Mouse (Mus musculus) limb, embryonic 13.5 days (tissue): ENCODE data around the gene Muc3. TPM values are rescaled to one million over a fixed set of nuclear protein-coding genes. Genes with fewer than 3 reads are reported as not detected.

ENCODE experiments used
- ATAC-seq: fragments of 200-750 bp; cut with Nextera tagmentation; 2 replicates; pipeline ENCODE4 v1.8.0; 2017; ENCODE audit warnings: low read depth, moderate number of reproducible peaks, moderate TSS enrichment; ENCODE audit not compliant: low FRiP score
- H3K27ac ChIP-seq: fragments of 300-500 bp; sonication (generic); 2 replicates; pipeline ENCODE4 v1.5.1; 2015; ENCODE audit warnings: inconsistent platforms, mild to moderate bottlenecking, moderate library complexity
- H3K27me3 ChIP-seq: fragments of 300-500 bp; sonication (generic); 2 replicates; pipeline ENCODE4 v1.6.1; 2015; ENCODE audit warnings: mild to moderate bottlenecking, inconsistent platforms
- H3K36me3 ChIP-seq: fragments of 300-500 bp; sonication (generic); 2 replicates; pipeline ENCODE4 v1.6.1; 2015; ENCODE audit warnings: inconsistent platforms, mild to moderate bottlenecking, moderate library complexity
- H3K4me1 ChIP-seq: fragments of 300-500 bp; sonication (generic); 2 replicates; pipeline ENCODE4 v1.6.1; 2015; ENCODE audit warnings: inconsistent platforms
- H3K4me2 ChIP-seq: fragments of 300-500 bp; sonication (generic); replicated peaks from 2 replicates; pipeline ENCODE4 v1.6.1; 2015; ENCODE audit warnings: inconsistent platforms, mild to moderate bottlenecking, moderate library complexity
- H3K4me3 ChIP-seq: fragments of 300-500 bp; sonication (generic); 2 replicates; pipeline ENCODE4 v1.5.1; 2015; ENCODE audit warnings: moderate library complexity, mild to moderate bottlenecking, inconsistent platforms
- H3K9ac ChIP-seq: fragments of 300-500 bp; sonication (generic); 2 replicates; pipeline ENCODE4 v1.6.1; 2015; ENCODE audit warnings: mild to moderate bottlenecking, inconsistent platforms
- H3K9me3 ChIP-seq: fragments of 300-500 bp; sonication (generic); 2 replicates; pipeline ENCODE4 v1.6.1; 2016; ENCODE audit warnings: inconsistent platforms
- WGBS: fragments of 180-500 bp; shearing (Covaris S2); methylation state at CpG from one replicate; pipeline ENCODE4 v1.1.7; 2015; 5-methylcytosine and 5-hydroxymethylcytosine counted together
- polyA plus RNA-seq: library from polyadenylated mRNA; unstranded; fragments of >200 nt; fragmentation: Nextera tagmentation; extraction: Ambion mirVana; gene quantifications from 2 replicates; pipeline ENCODE4 v1.2.1, GENCODE M21; 2015

The Muc3 gene
- polyA plus RNA-seq, 1 experiment from 2014 or later: not detected

DNA sequence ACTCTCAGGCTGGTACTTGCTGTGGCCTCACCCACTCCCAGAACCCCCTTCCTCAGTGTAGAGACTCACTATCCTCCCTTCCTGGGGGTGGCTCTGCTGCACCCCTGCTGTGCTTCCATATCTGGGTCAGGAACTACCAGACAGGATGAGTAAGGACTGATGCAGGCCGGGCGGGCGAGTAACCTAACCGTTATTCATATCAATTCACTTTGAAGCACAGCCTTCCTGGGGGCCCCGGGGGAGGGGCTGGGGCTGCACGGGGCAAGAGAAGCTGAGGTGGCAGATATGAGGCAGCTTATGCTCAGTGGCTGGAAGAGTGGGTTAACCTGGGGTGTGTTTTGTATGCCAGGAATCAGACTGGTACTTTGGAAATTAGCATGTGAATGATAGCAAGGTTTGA is 64.1 kb downstream of the Muc3 start:
- H3K27ac ChIP-seq: no peak overlapping the region

More for the DNA sequence above, 64.1 kb downstream of the Muc3 start:
- Histone ChIP-seq H3K4me2 (no peak overlapping the region), H3K4me3 (no peak overlapping the region), H3K9me3 (no peaks in the 10 kb centered on the region), H3K4me1 (no peaks in the 10 kb centered on the region), H3K27me3 (no peaks in the 10 kb centered on the region), H3K9ac (no peak overlapping the region), H3K36me3 (no peaks in the 10 kb centered on the region)
- 90% methylated on average over 6 of the region's 6 CpGs for WGBS
- ATAC-seq: no peak

Other genes starting within 250 kb of the Muc3 start
- gene Ift22, start 241.2 kb downstream of the Muc3 start, polyA plus RNA-seq: 60.4 and 65.8 TPM in 2 replicates
- 263 and 274 TPM in 2 replicates for gene Fis1, start 196.0 kb downstream of the Muc3 start, polyA plus RNA-seq
- 0.10 and 0.20 TPM in 2 replicates for gene Cldn15, start 182.7 kb downstream of the Muc3 start, polyA plus RNA-seq
- 63.1 and 65.1 TPM in 2 replicates for gene Plod3, start 162.3 kb downstream of the Muc3 start, polyA plus RNA-seq
- 111 and 120 TPM in 2 replicates for gene Znhit1, start 161.3 kb downstream of the Muc3 start, polyA plus RNA-seq
- gene Vgf, start 122.9 kb downstream of the Muc3 start, polyA plus RNA-seq: 0.08 and 0.11 TPM in 2 replicates
- 156 and 159 TPM in 2 replicates for gene Ap1s1, start 103.2 kb downstream of the Muc3 start, polyA plus RNA-seq
- 0.28 and 0.83 TPM in 2 replicates for gene Serpine1, start 77.1 kb downstream of the Muc3 start, polyA plus RNA-seq
- 6.9 and 7.5 TPM in 2 replicates for gene Trim56, start 33.1 kb downstream of the Muc3 start, polyA plus RNA-seq
- 0.10 TPM in 1 of 2 replicates, not detected in the other for gene Muc3a, start 63.1 kb upstream of the Muc3 start, polyA plus RNA-seq
- 17.2 and 18.3 TPM in 2 replicates for gene Ache, start 138.2 kb upstream of the Muc3 start, polyA plus RNA-seq
- 8.4 and 9.6 TPM in 2 replicates for gene Ufsp1, start 145.3 kb upstream of the Muc3 start, polyA plus RNA-seq
- gene Srrt, start 158.4 kb upstream of the Muc3 start, polyA plus RNA-seq: 141 and 149 TPM in 2 replicates
- 104 and 107 TPM in 2 replicates for gene Trip6, start 165.1 kb upstream of the Muc3 start, polyA plus RNA-seq
- gene Slc12a9, start 184.3 kb upstream of the Muc3 start, polyA plus RNA-seq: 17.2 and 17.9 TPM in 2 replicates
- 76.5 and 82.3 TPM in 2 replicates for gene Ephb4, start 200.8 kb upstream of the Muc3 start, polyA plus RNA-seq